Mouse (Mus musculus): Measurements from ENCODE around the gene Ubash3b.

DNA sequence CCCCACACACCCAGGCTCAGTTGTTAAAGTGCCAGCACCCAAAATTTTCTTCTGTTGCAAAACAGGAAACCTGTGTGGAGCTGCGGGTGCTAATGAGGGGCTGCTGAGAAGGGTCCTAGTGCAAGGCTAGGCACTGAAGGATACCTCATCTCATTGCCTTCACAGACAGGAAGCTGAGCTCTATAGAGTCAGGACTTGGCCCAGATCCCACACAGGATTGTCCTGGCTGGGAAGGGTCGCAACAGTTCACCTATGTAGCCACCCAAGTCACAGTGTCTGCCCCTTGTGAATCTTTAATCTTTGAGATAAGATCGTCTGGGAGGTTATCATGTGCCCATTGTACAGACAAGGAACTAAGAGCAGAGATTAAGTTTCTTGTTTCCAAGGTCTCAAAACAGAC is 78.6 kb downstream of the Ubash3b start:
- TF ChIP-seq CTCF (IDR thresholded peaks at IDR 0.05; ENCODE audit: low read depth, low read length), result no peak
- TF ChIP-seq POLR2A (IDR thresholded peaks at IDR 0.05; ENCODE audit: insufficient read depth, low read length), result no peak
